Mouse (Mus musculus) megakaryocyte, embryonic 14.5 days (primary cell): ENCODE data around the gene Chd4. TPM values are rescaled to one million over a fixed set of nuclear protein-coding genes. Genes with fewer than 3 reads are reported as not detected.
"Not testable (repeated sequence)": the region's sequence is repeated elsewhere in the genome, so short reads cannot be mapped to it uniquely, and the experiment has no call there.

ENCODE experiments used
- H3K27me3 ChIP-seq: replicated peaks from 2 replicates; pipeline ENCODE3; 2012; ENCODE audit warnings: inconsistent platforms
- H3K36me3 ChIP-seq: replicated peaks from 2 replicates; pipeline ENCODE3; 2012; ENCODE audit warnings: low read length, inconsistent platforms, mixed read lengths
- H3K4me1 ChIP-seq: 2 replicates; pipeline ENCODE4 v1.6.1; 2012; ENCODE audit warnings: inconsistent platforms
- H3K4me3 ChIP-seq: replicated peaks from 2 replicates; pipeline ENCODE3; 2012; ENCODE audit warnings: moderate library complexity, mild to moderate bottlenecking, inconsistent platforms
- H3K9me3 ChIP-seq: 2 replicates; pipeline ENCODE4 v1.6.1; 2012; ENCODE audit warnings: inconsistent platforms
- FLI1 ChIP-seq: IDR thresholded peaks from 2 replicates; pipeline ENCODE4 v1.6.1; 2012; ENCODE audit warnings: low read length, inconsistent platforms, mixed read lengths
- GATA1 ChIP-seq: IDR thresholded peaks from 3 replicates; pipeline ENCODE4 v1.6.1; 2012; ENCODE audit warnings: mixed read lengths, low read length, inconsistent platforms, borderline replicate concordance
- polyA plus RNA-seq: library from polyadenylated mRNA; stranded (reverse); fragments of >175 nt; gene quantifications from 2 replicates; pipeline ENCODE4 v1.2.3, GENCODE M21; 2012; ENCODE audit warnings: low replicate concordance; ENCODE audit not compliant: insufficient read depth

Chd4 gene
- 41.8 and 90.6 TPM in 2 replicates for polyA plus RNA-seq

DNA sequence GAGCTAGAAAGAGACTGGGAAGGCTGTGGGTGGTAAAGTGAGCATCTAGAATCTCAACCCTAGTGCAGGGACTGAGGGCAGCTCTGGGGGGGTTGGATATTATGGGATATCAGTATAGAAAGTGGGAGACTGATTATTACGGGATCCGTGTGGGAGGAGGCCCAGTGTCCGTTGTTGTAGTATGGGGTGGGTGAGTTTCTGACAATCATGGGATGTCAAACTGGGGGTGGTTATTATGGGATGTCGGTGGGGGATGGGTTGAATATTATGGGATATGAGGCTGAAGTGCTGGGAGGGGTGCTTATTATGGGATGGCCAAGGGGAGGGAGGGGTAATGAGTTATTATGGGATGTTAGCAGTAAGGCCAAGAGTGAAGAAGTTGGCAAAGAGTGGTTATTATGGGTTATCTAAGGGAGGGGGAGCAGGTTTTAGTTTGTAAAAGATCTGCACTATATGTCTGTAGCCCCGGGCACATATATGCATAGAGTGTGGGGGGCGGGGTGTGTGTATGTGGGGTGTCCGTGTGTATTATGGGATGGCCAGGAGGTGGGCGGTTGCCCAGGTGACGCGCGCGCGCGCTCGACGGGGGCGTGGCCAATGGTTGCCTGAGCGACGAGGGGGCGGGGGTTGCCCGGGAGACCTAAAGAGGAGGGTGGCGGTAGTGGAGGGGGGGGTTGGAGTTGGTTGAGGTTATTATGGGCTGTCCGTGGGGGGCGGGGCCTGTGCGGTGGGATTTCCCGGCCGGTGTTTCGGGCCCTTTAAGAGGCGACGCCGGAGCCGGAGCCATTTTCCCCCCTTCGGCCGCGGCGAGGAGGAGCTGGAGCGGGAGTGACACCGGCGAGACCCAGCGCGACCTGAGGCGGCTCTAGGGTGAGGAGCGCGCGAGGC, at the start of gene Chd4:
Gene Chd4 (plus strand): TSS at position 591 of the 888 bp plus-strand sequence.
- peak within 1 kb of the TSS; percentile 96 for H3K4me3 ChIP-seq
- H3K27me3 ChIP-seq = no peaks in the 10 kb centered on the region
- peaks cover 30% of the 10 kb centered on the region for H3K36me3 ChIP-seq
- no peaks in the 10 kb centered on the region for H3K9me3 ChIP-seq
- TF ChIP-seq GATA1 = no peak
- TF ChIP-seq FLI1 = no peak
- H3K4me1 ChIP-seq = peaks cover 74% of the 10 kb centered on the region

DNA sequence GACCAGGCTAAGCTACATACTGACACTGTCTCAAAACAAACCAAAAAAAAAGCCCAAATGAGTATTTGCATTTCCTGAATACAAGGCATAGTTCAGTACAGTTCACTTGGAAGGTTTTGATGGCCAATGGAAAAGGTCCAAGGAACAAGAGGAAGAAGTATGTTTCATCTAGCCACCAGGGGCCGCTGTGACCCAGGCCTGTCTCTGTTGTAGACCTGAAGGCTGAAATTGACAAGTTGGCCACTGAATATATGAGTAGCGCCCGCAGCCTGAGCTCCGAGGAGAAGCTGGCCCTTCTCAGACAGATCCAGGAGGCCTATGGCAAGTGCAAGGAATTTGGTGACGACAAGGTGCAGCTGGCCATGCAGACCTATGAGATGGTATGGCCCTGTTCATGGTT, 49.1 kb upstream of the Chd4 start:
- peaks cover 89% of the 10 kb centered on the region for H3K36me3 ChIP-seq
- no peak for TF ChIP-seq FLI1
- no peak for TF ChIP-seq GATA1

DNA sequence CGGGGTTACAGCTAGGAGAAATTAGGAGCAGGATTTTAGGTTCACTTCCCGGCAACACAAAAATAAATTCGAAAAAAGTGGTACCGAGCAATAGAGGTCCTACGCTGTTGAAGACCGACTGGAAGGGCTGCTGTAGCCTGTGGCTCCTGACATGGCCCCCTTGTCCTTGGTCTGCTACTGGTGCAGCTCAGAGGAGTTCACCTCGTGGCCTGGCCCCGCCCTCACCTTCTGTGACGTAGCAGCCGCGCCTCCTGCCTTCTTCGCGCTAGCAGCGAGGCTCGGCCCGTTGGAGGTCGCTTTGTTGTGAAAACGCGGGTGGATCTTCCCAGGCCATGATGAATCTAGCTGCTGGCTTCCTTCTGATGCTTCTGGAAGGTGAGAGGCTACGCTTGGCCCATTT, 46.1 kb upstream of the Chd4 start, which contains the start of gene Acrbp:
Gene Acrbp (plus strand): TSS at position 12 of the 400 bp plus-strand sequence.
- Histone ChIP-seq H3K36me3 (peaks cover 95% of the 10 kb centered on the region), H3K4me1 (peaks cover 41% of the 10 kb centered on the region), H3K27me3 (no peaks in the 10 kb centered on the region), H3K4me3 (no peak within 1 kb of the TSS), H3K9me3 (no peaks in the 10 kb centered on the region)
- no peak for TF ChIP-seq GATA1
- no peak for TF ChIP-seq FLI1

More for the DNA sequence above, 49.1 kb upstream of the Chd4 start:
- H3K27me3 ChIP-seq = no peaks in the 10 kb centered on the region
- H3K4me1 ChIP-seq = peaks cover 49% of the 10 kb centered on the region
- H3K9me3 ChIP-seq = no peaks in the 10 kb centered on the region
- no peak overlapping the region for H3K4me3 ChIP-seq

DNA sequence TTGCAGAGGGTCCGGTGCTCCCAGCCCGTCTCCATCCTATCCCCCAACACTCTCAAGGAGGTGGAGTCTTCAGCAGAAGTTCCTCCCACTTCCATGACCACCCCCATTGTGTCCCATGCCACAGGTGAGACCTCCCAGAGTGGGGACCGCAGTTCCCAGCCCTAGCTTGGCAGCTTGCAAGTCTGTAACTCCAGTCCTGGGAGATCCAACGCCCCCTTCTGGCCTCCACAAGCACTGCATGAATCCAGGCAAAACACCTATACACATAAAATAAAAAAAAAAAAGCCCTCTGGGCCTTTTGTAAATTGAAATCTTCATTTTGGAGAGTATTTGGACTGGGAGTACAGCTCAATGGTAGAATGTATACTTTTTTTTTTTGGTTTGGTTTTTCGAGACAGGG, 44.5 kb upstream of the Chd4 start:
- H3K4me1 ChIP-seq = peaks cover 42% of the 10 kb centered on the region
- no peaks in the 10 kb centered on the region for H3K27me3 ChIP-seq
- no peak overlapping the region for H3K4me3 ChIP-seq
- H3K36me3 ChIP-seq = peaks cover 94% of the 10 kb centered on the region
- no peaks in the 10 kb centered on the region for H3K9me3 ChIP-seq
- no peak for TF ChIP-seq FLI1
- no peak for TF ChIP-seq GATA1

DNA sequence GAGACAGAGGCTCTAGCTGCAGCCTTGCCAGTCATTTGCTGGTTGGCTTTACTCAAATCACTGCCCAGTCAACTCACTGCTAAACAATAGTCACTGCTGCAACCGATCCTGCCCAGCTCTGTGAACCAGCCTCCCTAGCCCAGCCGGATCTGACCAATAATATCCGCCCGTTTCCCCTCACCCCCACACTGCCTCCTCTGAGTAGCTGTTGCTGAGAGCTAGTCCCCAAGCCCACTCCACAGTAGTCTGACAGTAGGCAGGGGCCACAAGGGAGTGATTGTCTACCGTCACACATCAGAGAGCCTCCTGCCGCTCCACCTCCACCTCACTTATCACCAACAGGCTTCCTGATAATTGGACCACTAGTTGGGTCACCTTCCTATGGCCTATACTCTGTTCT, 34.3 kb upstream of the Chd4 start:
- no peak for TF ChIP-seq FLI1
- no peak for TF ChIP-seq GATA1
- H3K9me3 ChIP-seq = peaks cover 9% of the 10 kb centered on the region
- no peak overlapping the region for H3K4me3 ChIP-seq
- peaks cover 18% of the 10 kb centered on the region for H3K4me1 ChIP-seq
- peaks cover 5% of the 10 kb centered on the region for H3K36me3 ChIP-seq
- peaks cover 10% of the 10 kb centered on the region for H3K27me3 ChIP-seq

DNA sequence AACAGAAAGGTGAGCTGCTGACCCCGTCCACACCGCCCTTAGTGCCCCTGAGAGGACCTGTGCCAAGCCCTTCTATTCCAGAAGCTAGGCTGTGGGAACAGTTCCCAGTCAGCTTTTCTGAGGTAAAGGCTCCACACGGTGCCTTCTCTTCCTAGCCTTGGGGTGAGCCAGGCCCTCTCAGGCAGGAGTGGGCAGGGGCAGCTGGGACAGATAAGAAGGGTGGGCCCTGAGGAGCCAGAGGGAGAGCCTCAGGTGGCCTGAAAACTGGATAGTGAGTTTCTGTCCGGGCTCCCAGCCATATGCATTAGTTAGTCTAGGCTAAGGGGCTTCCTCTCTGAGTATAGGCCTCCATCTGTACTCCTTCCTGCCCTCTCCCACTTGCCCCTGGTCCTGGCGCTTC, 33.3 kb upstream of the Chd4 start:
- no peak overlapping the region for H3K4me3 ChIP-seq
- H3K4me1 ChIP-seq = peaks cover 22% of the 10 kb centered on the region
- peaks cover 9% of the 10 kb centered on the region for H3K9me3 ChIP-seq
- peaks cover 13% of the 10 kb centered on the region for H3K27me3 ChIP-seq
- peaks cover 3% of the 10 kb centered on the region for H3K36me3 ChIP-seq
- TF ChIP-seq FLI1 (no peak), GATA1 (no peak)

DNA sequence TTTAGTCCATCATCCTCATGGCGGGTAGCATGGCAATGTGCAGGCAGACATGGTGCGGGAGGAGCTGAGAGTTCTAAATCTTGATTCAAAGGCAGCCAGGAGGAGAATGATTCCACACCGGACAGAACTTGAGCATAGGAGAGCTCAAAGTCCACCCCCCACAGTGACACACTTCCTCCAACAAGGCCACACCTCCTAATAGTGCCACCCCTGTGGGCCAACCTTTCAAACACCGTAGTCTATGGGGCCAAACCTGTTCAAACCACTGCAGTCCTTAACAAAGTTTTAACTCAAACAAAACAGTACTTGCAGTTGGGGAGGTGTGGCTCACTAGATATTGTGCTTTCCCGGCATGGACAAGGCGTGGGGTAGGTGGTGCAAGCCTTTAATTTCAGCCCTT, 31.9 kb upstream of the Chd4 start:
- Histone ChIP-seq H3K4me1 (peaks cover 9% of the 10 kb centered on the region), H3K4me3 (no peak overlapping the region), H3K36me3 (no peaks in the 10 kb centered on the region), H3K9me3 (peaks cover 9% of the 10 kb centered on the region), H3K27me3 (peaks cover 22% of the 10 kb centered on the region)
- TF ChIP-seq GATA1 (no peak), FLI1 (no peak)

DNA sequence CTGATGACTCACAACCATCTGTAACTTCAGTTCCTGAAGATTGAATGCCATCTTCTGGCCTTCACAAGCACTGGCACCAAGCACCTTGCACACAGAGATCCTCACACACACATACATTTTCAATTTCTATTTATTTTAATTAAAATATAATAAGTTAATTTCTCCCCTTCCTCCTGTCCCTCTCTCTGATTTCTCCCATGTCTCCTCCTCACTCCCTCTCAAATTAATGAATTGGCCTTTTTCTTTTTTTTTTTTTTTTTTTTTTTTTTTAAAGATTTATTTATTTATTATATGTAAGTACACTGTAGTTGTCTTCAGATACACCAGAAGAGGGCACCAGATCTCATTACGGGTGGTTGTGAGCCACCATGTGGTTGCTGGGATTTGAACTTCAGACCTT, 30.6 kb upstream of the Chd4 start:
- Histone ChIP-seq H3K4me1 (peaks cover 15% of the 10 kb centered on the region), H3K27me3 (peaks cover 27% of the 10 kb centered on the region)
- not testable (repeated sequence) for H3K9me3 ChIP-seq, H3K4me3 ChIP-seq, H3K36me3 ChIP-seq

DNA sequence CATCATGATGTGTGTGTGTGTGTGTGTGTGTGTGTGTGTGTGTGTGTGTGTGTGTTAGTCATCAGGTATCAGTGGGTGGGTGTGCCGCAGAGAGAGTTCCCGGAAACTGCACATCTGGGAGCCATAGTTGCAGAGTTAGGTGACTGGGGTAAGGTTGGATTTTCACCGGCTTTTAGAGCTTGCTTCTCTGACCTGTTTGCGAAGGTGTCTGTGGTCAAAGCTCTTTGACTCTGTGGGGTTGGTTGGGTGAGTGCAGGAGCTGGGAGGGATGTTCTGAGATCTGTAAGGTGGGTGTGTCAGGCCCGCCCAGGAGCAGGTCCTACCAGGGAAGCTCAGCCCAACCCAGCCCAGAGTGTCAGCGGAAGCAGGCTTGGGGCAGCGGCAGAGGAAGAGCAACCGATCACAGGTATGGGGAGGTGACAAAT, 28.2 kb upstream of the Chd4 start, which contains the start of gene Lpar5:
Gene Lpar5 (plus strand): TSS at position 350 of the 425 bp plus-strand sequence.
- H3K4me3 ChIP-seq = no peak within 1 kb of the TSS
- no peak for TF ChIP-seq FLI1
- no peak for TF ChIP-seq GATA1
- H3K4me1 ChIP-seq = peaks cover 32% of the 10 kb centered on the region
- no peaks in the 10 kb centered on the region for H3K36me3 ChIP-seq
- H3K27me3 ChIP-seq = peaks cover 18% of the 10 kb centered on the region
- H3K9me3 ChIP-seq = peaks cover 9% of the 10 kb centered on the region

DNA sequence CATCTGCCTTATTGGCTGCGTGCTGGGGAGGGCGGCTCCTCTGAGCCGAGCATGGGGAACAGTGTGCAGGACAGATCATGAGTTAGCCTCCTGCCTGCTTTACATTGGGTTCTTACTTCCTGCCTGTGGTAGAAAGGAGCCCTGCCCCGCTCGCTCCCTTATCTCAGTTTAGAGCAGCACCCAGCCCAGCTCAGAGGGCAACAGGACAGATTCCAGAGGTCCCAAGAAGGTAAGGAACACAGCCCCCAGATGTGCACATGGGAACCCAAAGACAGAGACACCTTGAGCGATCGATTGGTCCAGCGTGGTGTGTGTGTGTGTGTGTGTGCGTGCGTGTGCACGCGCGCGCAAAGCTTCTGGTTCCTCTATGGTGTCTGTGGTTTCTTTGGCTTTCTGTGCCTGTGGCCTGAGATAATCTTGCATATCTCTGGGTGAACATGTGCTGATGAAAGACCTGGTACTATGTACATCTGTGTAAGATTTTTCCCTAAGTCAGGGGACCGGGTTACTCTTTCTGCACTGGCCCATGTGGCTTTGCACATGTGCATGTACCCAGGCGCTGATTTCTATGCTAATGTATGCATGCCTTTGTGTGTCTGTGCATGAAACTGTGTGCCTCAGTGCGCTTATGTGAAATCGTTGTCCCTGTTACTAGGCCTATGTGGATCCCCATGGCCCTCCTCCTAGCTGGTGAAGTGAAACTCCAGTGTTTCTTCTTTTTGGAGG, 24.4 kb upstream of the Chd4 start:
- H3K36me3 ChIP-seq = no peaks in the 10 kb centered on the region
- no peaks in the 10 kb centered on the region for H3K9me3 ChIP-seq
- H3K4me1 ChIP-seq = peaks cover 37% of the 10 kb centered on the region
- H3K4me3 ChIP-seq = peak overlapping the region; percentile 88
- TF ChIP-seq FLI1 (no peak), GATA1 (no peak)
- H3K27me3 ChIP-seq = peaks cover 24% of the 10 kb centered on the region
